Mouse (Mus musculus) adrenal gland, adult 8-10 months (tissue): ENCODE measurements around the gene H2-M1. TPM values are rescaled to one million over a fixed set of nuclear protein-coding genes. Genes with fewer than 3 reads are reported as not detected.

ENCODE experiments used
- DNase-seq: peaks from one replicate; pipeline ENCODE4 v3.0.0; 2022
- total RNA-seq, 4 experiments: library from RNA; stranded (reverse); gene quantifications; 2 replicates each; pipeline ENCODE4 v1.2.4; 2022

Gene H2-M1
- total RNA-seq: not detected

GRCm38 (mm10) chr17:36672119-36672518 lies at the start of gene H2-M1:
TSS of gene H2-M1 (minus strand) at chr17:36672219.
- DNase-seq: no peak

- DNase-seq: no peak
Observed at GRCm38 (mm10) chr17:36697693-36698092, 25.7 kb upstream of the H2-M1 start.

DNA sequence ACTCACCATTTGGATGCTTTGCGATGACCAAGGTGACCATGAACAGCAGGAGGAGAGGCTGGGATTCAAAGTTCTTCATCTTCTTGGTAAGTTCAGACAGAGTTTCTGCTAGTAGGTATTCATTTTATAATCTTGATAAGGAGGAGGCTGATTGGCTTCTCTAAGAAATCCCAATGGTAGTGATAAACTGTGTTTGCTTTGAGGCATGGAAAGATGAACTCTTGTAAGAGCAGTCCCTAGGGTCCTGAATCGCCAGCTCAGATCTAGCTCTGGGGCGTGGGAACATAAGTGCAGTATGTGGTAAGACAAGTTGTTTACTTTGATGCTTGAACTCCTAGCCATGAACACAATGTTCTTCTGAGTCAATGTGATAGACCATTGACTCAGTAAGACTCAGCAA lies 29.5 kb downstream of the H2-M1 start, which contains the start of gene H2-M9:
TSS of gene H2-M9 (minus strand) at position 101 of the 400 bp plus-strand sequence.
- DNase-seq: no peak

Other genes with a start within 250 kb of the H2-M1 start
- gene H2-M10.4, start 209.9 kb downstream of the H2-M1 start, total RNA-seq: not detected
- gene H2-M11, start 125.1 kb downstream of the H2-M1 start, total RNA-seq: not detected
- not detected for gene H2-M9, start 29.6 kb downstream of the H2-M1 start, total RNA-seq
- gene H2-M10.5, start 100.7 kb upstream of the H2-M1 start, total RNA-seq: not detected
- gene H2-M10.6, start 140.0 kb upstream of the H2-M1 start, total RNA-seq: not detected
- gene Trim26, start 164.9 kb upstream of the H2-M1 start, total RNA-seq: 10 to 100 TPM; 60.6 to 88.8 (median 74.4) TPM
- gene Trim15, start 195.0 kb upstream of the H2-M1 start, total RNA-seq: under 1 TPM in 1 of 4 experiments, not detected in 3; 0.24 TPM
- under 1 TPM in 1 of 4 experiments, not detected in 3; 0.17 TPM for gene Trim10, start 197.4 kb upstream of the H2-M1 start, total RNA-seq
- 1 to 10 TPM in 3 of 4 experiments, under 1 TPM in 1; 0.42 to 6.1 (median 3.3) TPM for gene Trim40, start 217.9 kb upstream of the H2-M1 start, total RNA-seq
- not detected for gene Trim31, start 225.9 kb upstream of the H2-M1 start, total RNA-seq